Mouse (Mus musculus) bone marrow, adult 2 months (tissue): ENCODE results near the gene Msrb2.

ENCODE experiments used
- CTCF ChIP-seq: fragments of 200-500 bp; IDR thresholded peaks from 2 replicates; pipeline ENCODE4 v1.5.1; 2011; ENCODE audit warnings: low read length, control low read depth; ENCODE audit not compliant: control insufficient read depth, insufficient read depth
- POLR2A ChIP-seq: fragments of 200-500 bp; IDR thresholded peaks from 2 replicates; pipeline ENCODE4 v1.6.1; 2011; ENCODE audit warnings: low read depth, mild to moderate bottlenecking, control low read depth, low read length, borderline replicate concordance; ENCODE audit not compliant: control insufficient read depth

- peak; percentile 54; the same call in 1 of the 2 replicates for TF ChIP-seq POLR2A
- peak; percentile 59 for TF ChIP-seq CTCF
Observed at GRCm38 (mm10) chr2:19371390-19372158, at the start of gene Msrb2.
